Mouse (Mus musculus) heart, adult 9 months (tissue): ENCODE results near the gene Chchd2.
"Not testable (repeated sequence)": the region's sequence is repeated elsewhere in the genome, so short reads cannot be mapped to it uniquely, and the experiment has no call there.

Experiments
- DNase-seq, 2 experiments: peaks; one replicate each; pipeline ENCODE4 v3.0.0; 2022; ENCODE audit warnings: low spot score in 2 of 2

The Chchd2 gene

GRCm38 (mm10) chr5:129886911-129887636, at the start of gene Chchd2:
Gene Chchd2 (minus strand): TSS chr5:129887470.
- peak; percentile 98 to 99 for DNase-seq

GRCm38 (mm10) chr5:129936941-129937340, 49.7 kb upstream of the Chchd2 start:
- no peak for DNase-seq

- no peak for DNase-seq
These were observed 42.9 kb upstream of the Chchd2 start for GRCm38 (mm10) chr5:129929924-129930855.

GRCm38 (mm10) chr5:129925933-129926332, 38.7 kb upstream of the Chchd2 start:
- no peak for DNase-seq

- DNase-seq, result no peak
These were observed 37.7 kb upstream of the Chchd2 start for GRCm38 (mm10) chr5:129924820-129925452.

- DNase-seq, result no peak
These were observed 34.7 kb upstream of the Chchd2 start for GRCm38 (mm10) chr5:129921972-129922371.

- no peak for DNase-seq
These were observed 32.0 kb upstream of the Chchd2 start for GRCm38 (mm10) chr5:129919320-129919719.

GRCm38 (mm10) chr5:129918752-129919151, 31.5 kb upstream of the Chchd2 start:
- no peak for DNase-seq

- DNase-seq, result no peak
These were observed 30.9 kb upstream of the Chchd2 start for GRCm38 (mm10) chr5:129918065-129918651.

- DNase-seq, result not testable (repeated sequence)
These were observed 28.2 kb upstream of the Chchd2 start for GRCm38 (mm10) chr5:129915491-129915890.

- no peak for DNase-seq
These were observed 26.8 kb upstream of the Chchd2 start for GRCm38 (mm10) chr5:129914024-129914423.

- no peak for DNase-seq
These were observed 22.3 kb upstream of the Chchd2 start for GRCm38 (mm10) chr5:129909591-129909990.

GRCm38 (mm10) chr5:129909147-129909546, 21.9 kb upstream of the Chchd2 start:
- no peak for DNase-seq

- peak; percentile 87 to 89 for DNase-seq
These were observed 21.1 kb upstream of the Chchd2 start, which contains the start of gene Nupr1l for GRCm38 (mm10) chr5:129908242-129908965. Gene Nupr1l (plus strand): TSS chr5:129908540.

GRCm38 (mm10) chr5:129907775-129908174, 20.5 kb upstream of the Chchd2 start:
- no peak for DNase-seq

GRCm38 (mm10) chr5:129898449-129898848, 11.2 kb upstream of the Chchd2 start, which contains the start of gene Phkg1:
Gene Phkg1 (minus strand): TSS chr5:129898549.
- no peak for DNase-seq

- DNase-seq, result peak; percentile 89 to 93
These were observed 8.2 kb upstream of the Chchd2 start, which contains the start of gene Zbed5 for GRCm38 (mm10) chr5:129895198-129896088. Gene Zbed5 (plus strand): TSS chr5:129895723.

- not testable (repeated sequence) for DNase-seq
These were observed 3.1 kb upstream of the Chchd2 start for GRCm38 (mm10) chr5:129890390-129890789.

GRCm38 (mm10) chr5:129886271-129886670, 999 bp downstream of the Chchd2 start:
- DNase-seq, result no peak

- DNase-seq, result no peak
These were observed 7.4 kb downstream of the Chchd2 start for GRCm38 (mm10) chr5:129879888-129880287.
